Mouse (Mus musculus): ENCODE results near the gene Stpg1.

The Stpg1 gene

GRCm38 (mm10) chr4:135548108-135548507 lies 53.5 kb downstream of the Stpg1 start:
- in situ Hi-C loops (cut with MboI; ENCODE audit: low sequenced_read_pairs): no loop called here

DNA sequence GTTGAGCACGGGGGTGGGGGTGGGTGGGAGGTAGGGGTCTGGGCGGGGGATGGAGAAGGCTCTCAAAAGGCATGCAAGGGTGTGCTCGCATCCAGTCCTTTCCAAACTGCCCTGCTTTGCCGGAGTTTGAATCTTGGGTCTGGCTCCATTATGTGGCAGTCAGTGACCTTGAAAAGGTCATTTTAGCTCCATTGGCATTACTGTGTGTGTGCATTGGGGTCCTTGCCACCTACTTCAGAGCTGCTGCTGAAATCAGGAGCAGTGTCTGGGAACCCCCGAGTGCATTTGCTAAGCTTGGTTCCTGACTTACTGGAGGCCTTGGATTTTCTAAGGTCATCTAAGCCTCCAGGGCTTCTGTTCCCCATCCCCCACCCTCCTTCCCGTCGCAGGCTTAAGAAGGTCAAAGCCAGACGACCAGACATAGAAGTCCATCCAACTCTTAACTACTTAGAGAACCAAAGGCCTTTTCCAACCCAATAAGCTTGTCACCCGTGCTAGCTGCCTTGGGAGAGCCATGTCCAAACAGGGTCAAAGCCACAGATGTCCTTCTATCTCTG lies 54.0 kb downstream of the Stpg1 start:
- in situ Hi-C loops (cut with MboI; ENCODE audit: low sequenced_read_pairs): no loop called here

GRCm38 (mm10) chr4:135549323-135549722 lies 54.7 kb downstream of the Stpg1 start:
- in situ Hi-C loops (cut with MboI; ENCODE audit: low sequenced_read_pairs): no loop called here

GRCm38 (mm10) chr4:135563794-135564193 lies 69.2 kb downstream of the Stpg1 start:
- in situ Hi-C loops (cut with MboI; ENCODE audit: low sequenced_read_pairs): no loop called here

DNA sequence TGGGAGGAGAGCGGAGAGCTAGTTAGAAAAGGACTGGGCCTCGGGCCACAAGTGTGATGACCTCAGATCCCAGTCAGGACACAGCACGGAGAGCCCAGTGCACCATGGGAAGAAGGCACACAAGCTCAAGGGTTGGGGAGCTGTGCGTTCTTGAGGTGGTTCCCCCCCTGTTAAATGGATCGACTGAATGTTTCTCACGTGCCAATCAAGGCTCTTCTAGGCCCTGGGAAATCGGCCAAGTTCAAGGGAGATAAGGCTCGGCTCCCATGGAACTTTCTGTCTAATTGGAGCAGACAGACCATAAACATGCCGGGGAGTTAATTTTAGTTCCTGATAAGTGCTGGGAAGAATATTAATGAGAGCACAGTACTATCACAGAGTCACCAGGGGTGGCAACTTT lies 70.8 kb downstream of the Stpg1 start:
- in situ Hi-C loops (cut with MboI; ENCODE audit: low sequenced_read_pairs): no loop called here

DNA sequence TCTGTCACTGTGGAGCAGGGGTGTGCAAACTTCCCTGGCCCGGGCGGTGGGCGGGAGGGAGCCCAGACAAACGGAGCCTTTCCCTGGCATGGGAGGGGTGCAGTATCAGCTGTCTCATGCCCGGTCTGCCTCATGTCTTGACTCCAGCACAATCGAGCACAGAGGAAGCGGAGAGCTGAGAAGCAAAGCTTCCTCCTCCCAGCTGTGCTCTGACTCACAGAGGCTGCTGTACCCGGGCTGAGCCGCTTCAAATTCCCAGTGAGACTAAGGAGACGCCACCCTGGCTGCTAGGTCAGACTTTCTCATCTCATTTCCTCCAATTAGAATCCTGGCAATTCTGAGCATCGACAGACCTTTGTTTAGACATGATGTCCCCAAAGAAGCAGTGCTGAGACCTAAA lies 72.5 kb downstream of the Stpg1 start:
- in situ Hi-C loops (cut with MboI; ENCODE audit: low sequenced_read_pairs): no loop called here

- in situ Hi-C loops (cut with MboI; ENCODE audit: low sequenced_read_pairs): no loop called here
These were observed 72.9 kb downstream of the Stpg1 start for GRCm38 (mm10) chr4:135567484-135567883.

DNA sequence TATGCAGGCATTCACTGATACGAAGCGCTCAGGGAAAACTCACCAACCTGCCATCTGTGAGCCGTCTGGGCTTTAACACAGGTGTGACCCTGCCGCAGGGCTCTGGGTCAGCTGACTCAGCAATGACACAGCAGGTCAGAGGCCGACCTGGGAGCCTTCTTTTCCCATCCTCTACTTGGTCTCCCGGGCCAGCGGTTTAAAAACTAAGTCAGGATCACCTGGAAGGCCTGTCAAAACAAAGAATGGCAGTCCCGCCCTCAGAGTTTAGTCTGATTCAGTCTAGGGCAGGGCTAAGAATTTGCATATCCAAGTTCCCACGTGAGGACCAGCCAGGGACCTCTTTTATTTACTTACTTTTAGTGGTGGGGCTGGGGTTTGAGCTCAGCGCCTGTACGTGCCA lies 74.6 kb downstream of the Stpg1 start:
- in situ Hi-C loops (cut with MboI; ENCODE audit: low sequenced_read_pairs): no loop called here

GRCm38 (mm10) chr4:135570152-135571036 lies 75.8 kb downstream of the Stpg1 start:
- in situ Hi-C loops (cut with MboI; ENCODE audit: low sequenced_read_pairs): no loop called here

- in situ Hi-C loops (cut with MboI; ENCODE audit: low sequenced_read_pairs): no loop called here
These were observed 76.5 kb downstream of the Stpg1 start for GRCm38 (mm10) chr4:135571037-135571550.

DNA sequence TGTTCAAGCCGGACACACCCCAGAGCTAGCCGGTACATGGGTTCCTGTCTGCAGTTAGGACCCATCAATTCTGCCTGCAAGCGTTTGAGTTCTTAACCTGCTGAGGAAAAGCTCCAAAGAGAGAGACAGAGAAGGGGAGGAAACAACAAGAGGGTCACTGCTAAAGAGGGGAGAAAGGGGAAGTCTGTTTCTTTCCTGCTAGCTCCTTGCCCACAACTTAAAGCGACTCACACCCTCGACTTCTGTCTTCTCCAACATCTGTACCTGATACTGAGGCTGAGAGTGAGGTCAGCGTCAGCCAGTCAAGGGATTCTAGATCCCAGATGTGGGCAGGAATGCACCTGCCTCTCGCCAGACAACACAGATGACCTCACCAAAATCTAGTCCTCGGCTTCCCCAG lies 77.7 kb downstream of the Stpg1 start:
- in situ Hi-C loops (cut with MboI; ENCODE audit: low sequenced_read_pairs): no loop called here

DNA sequence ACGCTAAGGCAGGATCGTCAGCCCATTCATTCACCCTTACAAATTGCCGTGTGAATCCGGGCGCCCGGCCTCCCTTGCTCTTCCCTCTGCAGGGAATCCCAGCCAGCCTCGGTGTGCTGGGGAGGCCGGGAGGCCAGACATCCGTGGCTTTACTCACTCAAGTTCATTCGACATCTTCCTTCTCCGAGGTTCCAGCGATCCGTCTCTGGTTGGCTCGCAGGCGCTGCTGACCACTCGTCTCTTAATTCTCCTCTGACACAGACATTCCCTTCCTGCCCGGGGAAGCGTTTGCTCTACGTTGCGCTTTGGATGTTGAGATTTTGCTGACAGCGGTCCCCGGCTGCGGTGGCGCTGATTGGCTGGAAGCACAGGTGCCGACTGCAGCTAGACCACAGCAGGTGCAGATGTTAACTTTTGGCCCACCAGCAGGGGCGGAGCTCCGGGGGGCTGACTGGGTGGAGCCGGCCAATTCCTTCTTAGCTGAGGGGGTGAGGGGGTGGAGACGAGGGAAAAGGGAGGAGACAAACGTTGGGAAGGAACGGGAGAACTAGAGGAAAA lies 78.7 kb downstream of the Stpg1 start, which contains the start of gene Grhl3:
Grhl3 (minus strand) TSS at position 380 of the 558 bp plus-strand sequence.
- in situ Hi-C loops (cut with MboI; ENCODE audit: low sequenced_read_pairs): no loop called here

DNA sequence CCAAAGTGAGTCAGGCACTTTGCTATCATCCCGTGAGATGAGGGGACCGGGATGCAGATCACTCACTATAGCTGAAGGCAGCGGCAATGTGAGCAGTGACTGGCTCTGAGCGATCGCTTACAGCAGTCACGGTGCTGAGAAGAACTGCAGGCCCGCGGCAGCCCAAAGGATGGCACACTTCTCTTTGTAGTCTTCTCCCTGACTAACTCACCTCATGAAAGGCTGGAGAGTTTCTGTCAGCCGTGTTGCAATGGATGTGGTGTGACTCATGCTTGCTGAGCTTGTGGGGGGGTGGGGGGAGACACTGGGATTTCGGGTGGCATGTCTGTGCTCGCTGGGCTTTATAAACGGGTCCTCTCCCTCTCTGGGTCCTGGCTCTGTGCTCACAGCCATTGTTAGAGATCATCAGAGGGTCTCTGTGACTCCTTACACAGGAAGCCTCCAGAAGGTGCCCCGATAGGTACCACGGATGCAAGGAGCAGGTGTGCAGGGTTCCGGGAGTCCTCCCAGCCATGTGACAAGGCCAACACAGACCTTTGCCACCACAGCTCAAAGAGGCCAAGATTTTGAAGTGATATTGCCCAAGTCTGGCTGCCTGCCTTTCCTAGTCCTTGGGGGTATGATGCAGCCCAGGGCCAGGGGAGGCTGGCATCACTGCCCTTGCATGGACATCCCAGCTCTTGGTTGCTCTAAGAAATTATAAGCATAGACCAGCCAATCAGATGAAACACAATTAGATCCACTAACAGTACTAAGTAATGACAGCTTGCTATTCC lies 81.0 kb downstream of the Stpg1 start:
- in situ Hi-C loops (cut with MboI; ENCODE audit: low sequenced_read_pairs): no loop called here

GRCm38 (mm10) chr4:135578490-135578889 lies 83.9 kb downstream of the Stpg1 start:
- in situ Hi-C loops (cut with MboI; ENCODE audit: low sequenced_read_pairs): no loop called here

- in situ Hi-C loops (cut with MboI; ENCODE audit: low sequenced_read_pairs): no loop called here
These were observed 85.1 kb downstream of the Stpg1 start for GRCm38 (mm10) chr4:135579695-135580094.

DNA sequence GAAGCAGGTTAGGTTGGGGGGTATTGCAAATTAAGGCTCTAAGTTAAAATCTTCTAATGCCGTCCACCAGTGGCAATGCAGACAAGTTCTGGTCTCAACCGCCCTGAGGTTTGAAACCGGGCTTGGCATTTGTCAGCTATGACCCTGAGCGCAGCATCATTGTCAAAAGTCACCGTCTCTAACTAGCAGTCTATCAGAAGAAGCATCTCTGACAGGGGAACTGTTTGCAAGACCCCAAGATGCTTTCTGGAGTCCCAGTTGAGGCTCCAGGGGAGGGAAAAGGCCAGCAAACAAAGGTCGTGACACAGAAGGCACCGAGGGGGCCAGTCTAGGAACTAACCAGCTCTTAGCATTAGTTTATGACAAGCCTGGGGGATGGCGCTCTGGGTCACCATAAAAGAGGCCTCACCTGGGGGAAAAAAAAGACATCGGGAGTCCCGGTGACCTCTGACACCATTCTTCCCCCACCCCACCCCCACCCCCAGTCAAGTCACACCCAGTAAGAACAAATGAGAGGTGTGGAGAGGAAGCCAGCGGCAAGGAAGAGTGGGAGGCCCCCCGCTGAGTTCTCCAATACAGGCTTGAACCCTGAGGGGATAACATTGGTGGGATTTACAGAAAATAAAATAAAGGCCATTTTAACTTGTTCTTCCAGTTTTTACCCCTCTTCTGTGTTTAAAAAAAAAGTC lies 86.8 kb downstream of the Stpg1 start:
- in situ Hi-C loops (cut with MboI; ENCODE audit: low sequenced_read_pairs): no loop called here

GRCm38 (mm10) chr4:135584838-135585237 lies 90.2 kb downstream of the Stpg1 start:
- in situ Hi-C loops (cut with MboI; ENCODE audit: low sequenced_read_pairs): no loop called here
